8 mouse cellular contexts compared by ENCODE assay signal in genomic region chr8:107151212-107151920, GRCm38 (mm10). TPM values are rescaled to one million over a fixed set of nuclear protein-coding genes. Genes with fewer than 3 reads are reported as not detected.
A peak's percentile ranks its signal among the peaks of the same experiment; 100 is the strongest.
DNase-seq lines count a peak whose midpoint lies in the region; ATAC-seq and TF ChIP-seq lines count a peak whose summit lies in the region.

No protein-coding gene starts in this region.

- peak overlapping the region; percentile 95 for H3K27ac ChIP-seq in heart, embryonic 16.5 days (ENCODE audit: low read length)
- H3K27ac ChIP-seq in hindbrain, embryonic 10.5 days: peak overlapping the region; percentile 96
- H3K27ac ChIP-seq in midbrain, embryonic 13.5 days: no peak overlapping the region

- H3K4me3 ChIP-seq in heart, embryonic 16.5 days (ENCODE audit: low read length): peak overlapping the region; percentile 98
- H3K4me3 ChIP-seq in G1E (ENCODE audit: low read depth, low read length): peak overlapping the region; percentile 75
- peak overlapping the region; percentile 85 for H3K4me3 ChIP-seq in hindbrain, embryonic 10.5 days
- peak overlapping the region; percentile 84 for H3K4me3 ChIP-seq in midbrain, embryonic 13.5 days (replicated peaks)

- no peaks in the 10 kb centered on the region for H3K27me3 ChIP-seq in heart, embryonic 16.5 days (ENCODE audit: control insufficient read depth, insufficient read depth, low read length)
- no peaks in the 10 kb centered on the region for H3K27me3 ChIP-seq in G1E (ENCODE audit: insufficient read depth, low read length)
- no peaks in the 10 kb centered on the region for H3K27me3 ChIP-seq in hindbrain, embryonic 10.5 days (ENCODE audit: insufficient read depth, poor library complexity, severe bottlenecking)
- H3K27me3 ChIP-seq in midbrain, embryonic 13.5 days: no peaks in the 10 kb centered on the region

- no peak for TF ChIP-seq CTCF in G1E (IDR thresholded peaks at IDR 0.05; ENCODE audit: low read depth, low read length)

- peak overlapping the region; percentile 64 for H3K4me2 ChIP-seq in heart, embryonic 16.5 days (ENCODE audit: low read depth, low read length)
- H3K4me2 ChIP-seq in midbrain, embryonic 13.5 days (replicated peaks): peak overlapping the region; percentile 71

- H3K4me1 ChIP-seq in heart, embryonic 16.5 days (ENCODE audit: control insufficient read depth, insufficient read depth, low read length): peaks cover 9% of the 10 kb centered on the region
- H3K4me1 ChIP-seq in G1E (ENCODE audit: insufficient read depth, low read depth, low read length): peaks cover 26% of the 10 kb centered on the region
- peaks cover 14% of the 10 kb centered on the region for H3K4me1 ChIP-seq in hindbrain, embryonic 10.5 days (replicated peaks)
- H3K4me1 ChIP-seq in midbrain, embryonic 13.5 days (replicated peaks): peaks cover 12% of the 10 kb centered on the region

- no peak for DNase-seq in heart, adult 18-20 months
- DNase-seq in G1E (ENCODE audit: low spot score): peak; percentile 13
- no peak for DNase-seq in hindbrain, embryonic 10.5 days (ENCODE audit: low spot score)
- no peak for DNase-seq in spleen, postnatal 14 days (ENCODE audit: low spot score in 2 of 2)
- no peak for DNase-seq in thymus, adult 18-20 months
- no peak for DNase-seq in urinary bladder, postnatal 25 days (ENCODE audit: low spot score)

- H3K36me3 ChIP-seq in heart, embryonic 16.5 days (ENCODE audit: control insufficient read depth, insufficient read depth): peaks cover 28% of the 10 kb centered on the region
- peaks cover 38% of the 10 kb centered on the region for H3K36me3 ChIP-seq in G1E (replicated peaks)
- H3K36me3 ChIP-seq in hindbrain, embryonic 10.5 days: peaks cover 47% of the 10 kb centered on the region
- peaks cover 35% of the 10 kb centered on the region for H3K36me3 ChIP-seq in midbrain, embryonic 13.5 days

- no peaks in the 10 kb centered on the region for H3K9me3 ChIP-seq in heart, embryonic 16.5 days (replicated peaks; ENCODE audit: control insufficient read depth, low read length)
- H3K9me3 ChIP-seq in G1E (replicated peaks): 0 out of 2 replicates have a peak, but pooled peaks cover 2% of the 10 kb centered on the region
- no peaks in the 10 kb centered on the region for H3K9me3 ChIP-seq in hindbrain, embryonic 10.5 days
- no peaks in the 10 kb centered on the region for H3K9me3 ChIP-seq in midbrain, embryonic 13.5 days

- WGBS in heart, embryonic 16.5 days: 58% methylated on average over 7 of the region's 7 CpGs
- 78% methylated on average over 7 of the region's 7 CpGs for WGBS in hindbrain, embryonic 10.5 days
- WGBS in midbrain, embryonic 13.5 days: 81% methylated on average over 7 of the region's 7 CpGs

- peak overlapping the region; percentile 97 for H3K9ac ChIP-seq in heart, embryonic 16.5 days (ENCODE audit: low read length)
- H3K9ac ChIP-seq in midbrain, embryonic 13.5 days (replicated peaks): peak overlapping the region; percentile 89

- no peak for ATAC-seq in heart, embryonic 16.5 days (replicated peaks; ENCODE audit: extremely low read depth, insufficient read depth, low FRiP score)
- no peak for ATAC-seq in G1E (ENCODE audit: extremely low read depth, insufficient number of reproducible peaks, low FRiP score, poor library complexity, severe bottlenecking)
- ATAC-seq in midbrain, embryonic 13.5 days: no peak

RNA-seq across cellular contexts. Expression of gene Cyb5b, which starts 0.9 kb away (rescaled TPM):
- polyA plus RNA-seq in heart, embryonic 16.5 days (2015; fragmentation: Nextera tagmentation; extraction: Ambion mirVana): 54.3 and 54.9 TPM in 2 replicates
- total RNA-seq in heart, adult 18-20 months (2021): 10 to 100 TPM; 38.5 to 41.7 TPM
- 72.5 and 82.1 TPM in 2 replicates for total RNA-seq in G1E (2014; fragmentation: Nextera tagmentation)
- total RNA-seq in G1E (2017): 98.4 and 106 TPM in 2 replicates
- 23.6 and 29.9 TPM in 2 replicates for polyA plus RNA-seq in G1E (2012)
- polyA plus RNA-seq in hindbrain, embryonic 10.5 days (2016; fragmentation: Nextera tagmentation; extraction: Ambion mirVana): 138 and 157 TPM in 2 replicates
- 114 and 116 TPM in 2 replicates for polyA plus RNA-seq in midbrain, embryonic 13.5 days (2015; fragmentation: Nextera tagmentation; extraction: Ambion mirVana)

RNA-seq across cellular contexts. Expression of gene Terf2, which starts 55.0 kb away (rescaled TPM):
- 10.0 and 10.2 TPM in 2 replicates for polyA plus RNA-seq in heart, embryonic 16.5 days (2015; fragmentation: Nextera tagmentation; extraction: Ambion mirVana)
- 10 to 100 TPM; 11.8 to 13.5 TPM for total RNA-seq in heart, adult 18-20 months (2021)
- 52.4 and 76.8 TPM in 2 replicates for total RNA-seq in G1E (2014; fragmentation: Nextera tagmentation)
- total RNA-seq in G1E (2017): 24.0 and 28.6 TPM in 2 replicates
- 24.9 and 25.8 TPM in 2 replicates for polyA plus RNA-seq in G1E (2012)
- polyA plus RNA-seq in hindbrain, embryonic 10.5 days (2016; fragmentation: Nextera tagmentation; extraction: Ambion mirVana): 17.6 and 18.5 TPM in 2 replicates
- polyA plus RNA-seq in midbrain, embryonic 13.5 days (2015; fragmentation: Nextera tagmentation; extraction: Ambion mirVana): 26.9 and 29.3 TPM in 2 replicates
